Mouse (Mus musculus): ENCODE data around the gene Rpl36a-ps1.

Rpl36a-ps1 gene

DNA sequence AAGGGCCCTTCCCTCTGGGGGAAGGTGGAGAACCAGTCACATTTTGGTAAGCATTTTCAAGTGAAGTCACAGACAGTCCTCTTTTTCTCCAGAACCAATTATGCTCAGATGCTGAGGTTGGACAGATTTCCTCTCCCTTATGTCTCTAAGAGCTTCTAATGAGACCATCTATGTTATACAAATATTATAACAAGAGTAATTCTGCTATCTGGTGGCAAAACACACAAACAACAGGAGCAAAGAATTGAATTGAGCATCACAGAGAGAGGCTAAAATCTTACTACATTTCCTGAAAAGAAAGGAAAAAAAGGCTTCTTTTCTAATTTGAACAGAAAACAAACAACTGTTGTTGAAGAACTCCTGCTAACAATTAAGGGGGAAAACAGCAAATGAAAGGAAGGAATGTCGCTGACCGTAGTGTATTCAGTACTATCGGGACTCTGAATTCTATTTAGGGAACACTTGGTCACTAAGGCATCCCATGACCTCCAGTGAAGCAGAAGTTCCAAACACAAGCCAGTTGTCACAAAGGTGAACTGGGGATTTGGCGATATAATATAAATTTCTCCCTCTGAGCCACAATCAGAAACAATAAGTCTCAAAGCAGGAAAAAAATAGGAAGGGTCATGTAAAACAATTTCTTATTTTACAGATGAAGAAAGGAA, 42.4 kb downstream of the Rpl36a-ps1 start:
- in situ Hi-C loops (cut with MboI, MseI): no loop called here

Data from regulatory T cell (primary cell).